Mouse (Mus musculus) forebrain, postnatal 0 days (tissue): ENCODE measurements around the gene Nynrin. TPM values are rescaled to one million over a fixed set of nuclear protein-coding genes. Genes with fewer than 3 reads are reported as not detected.

ENCODE experiments used
- ATAC-seq: fragments of 200-750 bp; cut with Nextera tagmentation; 2 replicates; pipeline ENCODE4 v1.8.0; 2017; ENCODE audit warnings: mild to moderate bottlenecking, moderate library complexity
- DNase-seq: peaks from one replicate; pipeline ENCODE4 v3.0.0-alpha.2; 2015
- H3K27ac ChIP-seq: fragments of 300-500 bp; sonication (generic); 2 replicates; pipeline ENCODE4 v1.5.1; 2014; ENCODE audit warnings: low read depth, mild to moderate bottlenecking, antibody characterized with exemption, low read length, moderate library complexity, mixed read lengths
- H3K27me3 ChIP-seq: fragments of 300-500 bp; sonication (generic); 2 replicates; pipeline ENCODE4 v1.6.1; 2014; ENCODE audit warnings: mild to moderate bottlenecking, low read length, mixed read lengths; ENCODE audit not compliant: insufficient read depth
- H3K36me3 ChIP-seq: fragments of 300-500 bp; sonication (generic); 2 replicates; pipeline ENCODE4 v1.6.1; 2014; ENCODE audit warnings: mild to moderate bottlenecking, moderate library complexity; ENCODE audit not compliant: insufficient read depth
- H3K4me1 ChIP-seq: fragments of 300-500 bp; sonication (generic); 2 replicates; pipeline ENCODE4 v1.6.1; 2014; ENCODE audit warnings: antibody characterized with exemption; ENCODE audit not compliant: insufficient read depth
- H3K4me2 ChIP-seq: fragments of 300-500 bp; sonication (generic); 2 replicates; pipeline ENCODE4 v1.6.1; 2014; ENCODE audit warnings: low read depth, mild to moderate bottlenecking, moderate library complexity
- H3K4me3 ChIP-seq: fragments of 300-500 bp; sonication (generic); 2 replicates; pipeline ENCODE4 v1.5.1; 2014; ENCODE audit warnings: low read depth, low read length, mixed read lengths
- H3K9ac ChIP-seq: fragments of 300-500 bp; sonication (generic); 2 replicates; pipeline ENCODE4 v1.6.1; 2014; ENCODE audit warnings: mild to moderate bottlenecking
- H3K9me3 ChIP-seq: fragments of 300-500 bp; sonication (generic); 2 replicates; pipeline ENCODE4 v1.6.1; 2016; ENCODE audit warnings: low read length
- CTCF ChIP-seq: sonication (generic); IDR thresholded peaks from 2 replicates; pipeline ENCODE4 v1.5.1; 2016; ENCODE audit warnings: antibody characterized with exemption, control low read depth, low read depth
- WGBS: fragments of 180-500 bp; shearing (Covaris S2); extraction: QIAGEN DNeasy Blood & Tissue Kit; methylation state at CpG from one replicate; pipeline ENCODE4 v1.1.7; 2014; 5-methylcytosine and 5-hydroxymethylcytosine counted together
- polyA plus RNA-seq: library from polyadenylated mRNA; unstranded; fragments of >200 nt; fragmentation: Nextera tagmentation; extraction: Ambion mirVana; gene quantifications from 2 replicates; pipeline ENCODE4 v1.2.1, GENCODE M21; 2015
- total RNA-seq: library from RNA; depleted of rRNA; stranded (reverse); fragments of >200 nt; gene quantifications from 2 replicates; pipeline ENCODE4 v1.2.3, GENCODE M21; 2014

Gene Nynrin
- total and polyA plus RNA-seq, 2 experiments from 2014 or later = 5.5 to 28.5 TPM

- DNase-seq = peak; percentile 16
- Histone ChIP-seq H3K4me1 (peaks cover 10% of the 10 kb centered on the region), H3K9me3 (no peaks in the 10 kb centered on the region), H3K27ac (peak within 1 kb of the TSS; percentile 78), H3K9ac (peak within 1 kb of the TSS; percentile 87), H3K4me2 (peak within 1 kb of the TSS; percentile 88), H3K36me3 (peaks cover 21% of the 10 kb centered on the region), H3K27me3 (no peaks in the 10 kb centered on the region), H3K4me3 (peak within 1 kb of the TSS; percentile 80)
- 28% methylated on average over 4 of the region's 4 CpGs for WGBS
- ATAC-seq = peak; percentile 17
- TF ChIP-seq CTCF = no peak
Measured at GRCm38 (mm10) chr14:55884166-55884565, 30.4 kb downstream of the Nynrin start, which contains the start of gene Cbln3. Cbln3 (minus strand) TSS chr14:55884392.

- H3K4me1 ChIP-seq = peaks cover 10% of the 10 kb centered on the region
- ATAC-seq = peak; percentile 90
- no peak for TF ChIP-seq CTCF
- H3K27me3 ChIP-seq = no peaks in the 10 kb centered on the region
- no peaks in the 10 kb centered on the region for H3K9me3 ChIP-seq
- peak; percentile 77 for DNase-seq
- H3K27ac ChIP-seq = peak within 1 kb of the TSS; percentile 78
- peak within 1 kb of the TSS; percentile 87 for H3K9ac ChIP-seq
- peak within 1 kb of the TSS; percentile 80 for H3K4me3 ChIP-seq
- peak within 1 kb of the TSS; percentile 88 for H3K4me2 ChIP-seq
- H3K36me3 ChIP-seq = peaks cover 26% of the 10 kb centered on the region
- WGBS = under 1% methylated on average over 27 of the region's 30 CpGs
Measured at GRCm38 (mm10) chr14:55884713-55885113, 30.9 kb downstream of the Nynrin start, which contains the start of gene Khnyn. Khnyn (plus strand) TSS chr14:55884947.

DNA sequence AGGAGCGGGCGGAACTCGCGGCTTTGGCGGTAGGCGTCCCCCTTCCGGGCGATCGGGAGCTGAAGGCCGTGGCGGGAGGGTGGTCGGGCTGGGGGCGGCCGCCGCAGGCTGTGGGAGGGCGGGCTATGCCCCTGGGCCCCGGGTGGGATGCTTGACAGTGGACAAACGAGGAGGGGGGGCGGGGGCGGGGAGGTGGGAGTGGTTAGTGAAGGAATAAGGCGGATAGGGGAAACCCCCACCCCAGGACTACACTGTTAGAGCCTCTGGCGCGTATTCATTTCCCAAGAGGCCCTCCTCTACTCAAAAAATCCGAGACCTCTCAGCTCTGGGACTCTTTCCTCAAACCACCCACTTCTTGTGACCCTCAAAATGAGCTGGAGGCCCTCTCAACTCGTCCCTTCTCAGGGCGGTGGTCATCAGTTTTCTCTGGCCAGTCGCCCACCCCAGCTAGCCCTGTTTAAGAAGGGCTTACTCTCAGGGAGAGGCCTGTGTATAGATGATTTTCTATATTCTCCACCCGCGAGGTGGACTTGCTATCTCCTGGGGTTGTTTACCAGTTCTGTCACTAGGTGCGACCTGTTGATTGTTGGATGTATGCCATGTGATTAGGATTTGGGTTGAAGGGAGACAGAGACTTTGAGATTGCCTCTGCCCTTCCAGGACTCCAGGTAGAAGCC is 31.4 kb downstream of the Nynrin start:
- Histone ChIP-seq H3K4me3 (peak overlapping the region; percentile 80), H3K27ac (peak overlapping the region; percentile 78), H3K4me2 (peak overlapping the region; percentile 88), H3K27me3 (no peaks in the 10 kb centered on the region), H3K36me3 (peaks cover 29% of the 10 kb centered on the region), H3K4me1 (peaks cover 10% of the 10 kb centered on the region), H3K9ac (peak overlapping the region; percentile 87), H3K9me3 (no peaks in the 10 kb centered on the region)
- WGBS = 3% methylated on average over 22 of the region's 30 CpGs
- peak; percentile 68 for ATAC-seq
- DNase-seq = peak; percentile 41
- TF ChIP-seq CTCF = no peak

DNA sequence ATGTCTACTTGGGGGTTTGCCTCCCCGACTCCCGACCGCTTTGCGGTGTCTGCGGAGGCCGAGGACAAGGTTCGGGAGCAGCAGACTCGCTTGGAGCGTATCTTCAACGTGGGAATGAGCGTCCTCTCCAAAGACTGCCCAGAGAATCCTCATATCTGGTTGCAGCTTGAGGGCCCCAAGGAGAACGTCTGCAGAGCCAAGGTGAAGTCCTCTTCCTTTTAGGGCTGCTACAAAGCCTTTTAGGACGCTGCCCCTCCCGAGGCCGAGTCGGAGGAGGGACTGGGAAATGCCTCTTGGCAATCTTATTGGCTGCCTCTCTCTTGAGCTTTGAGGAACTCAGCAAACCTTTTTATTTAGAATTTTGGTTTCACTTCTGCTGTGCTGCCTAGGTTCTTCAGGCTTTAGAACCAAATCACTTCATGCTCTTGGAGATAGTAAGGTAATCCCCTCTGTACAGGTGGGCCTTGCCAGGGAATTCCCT is 32.0 kb downstream of the Nynrin start:
- DNase-seq (no peak), ATAC-seq (no peak)
- TF ChIP-seq CTCF = no peak
- Histone ChIP-seq H3K27me3 (no peaks in the 10 kb centered on the region), H3K4me3 (peak overlapping the region; percentile 80), H3K9me3 (no peaks in the 10 kb centered on the region), H3K36me3 (peaks cover 29% of the 10 kb centered on the region), H3K4me2 (peak overlapping the region; percentile 88), H3K4me1 (peaks cover 10% of the 10 kb centered on the region), H3K9ac (peak overlapping the region; percentile 87), H3K27ac (peak overlapping the region; percentile 78; the same call in 1 of the 2 replicates)
- 6% methylated on average over 16 of the region's 16 CpGs for WGBS

- no peak for ATAC-seq
- Histone ChIP-seq H3K36me3 (peaks cover 33% of the 10 kb centered on the region), H3K27me3 (no peaks in the 10 kb centered on the region), H3K4me1 (peaks cover 10% of the 10 kb centered on the region), H3K4me3 (no peak overlapping the region), H3K4me2 (no peak overlapping the region), H3K9me3 (no peaks in the 10 kb centered on the region), H3K27ac (no peak overlapping the region), H3K9ac (0 out of 2 replicates have a peak overlapping the region, but pooled peaks have one; percentile 87)
- DNase-seq = no peak
- 85% methylated on average over 24 of the region's 24 CpGs for WGBS
- TF ChIP-seq CTCF = no peak
Measured at GRCm38 (mm10) chr14:55886571-55887382, 33.0 kb downstream of the Nynrin start.

DNA sequence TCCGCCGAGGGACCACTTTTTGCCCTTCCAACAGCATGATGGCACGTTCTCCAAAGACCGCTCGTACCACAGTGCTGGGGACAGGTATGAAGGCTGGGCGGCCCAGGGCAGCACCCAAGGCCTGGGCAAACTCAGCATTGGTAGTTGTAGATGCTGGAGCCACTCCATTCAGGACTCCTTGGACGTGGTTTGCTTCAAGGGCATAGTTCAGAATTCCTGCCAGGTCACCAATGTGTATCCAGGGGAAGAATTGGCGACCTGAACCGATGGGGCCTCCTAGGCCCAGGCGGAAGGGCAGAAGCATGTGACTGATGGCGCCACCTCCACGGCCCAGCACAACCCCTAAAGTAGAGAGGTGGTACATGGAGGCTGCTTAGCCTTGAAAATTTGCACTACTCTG is 43.9 kb downstream of the Nynrin start:
- no peak overlapping the region for H3K9ac ChIP-seq
- 0 out of 2 replicates have a peak, but pooled peaks cover 6% of the 10 kb centered on the region for H3K4me1 ChIP-seq
- no peaks in the 10 kb centered on the region for H3K9me3 ChIP-seq
- WGBS = 93% methylated on average over 12 of the region's 12 CpGs
- H3K4me3 ChIP-seq = no peak overlapping the region
- no peak overlapping the region for H3K27ac ChIP-seq
- ATAC-seq = no peak
- peaks cover 46% of the 10 kb centered on the region for H3K36me3 ChIP-seq
- no peak for TF ChIP-seq CTCF
- DNase-seq = no peak
- no peak overlapping the region for H3K4me2 ChIP-seq
- H3K27me3 ChIP-seq = no peaks in the 10 kb centered on the region
